11 mouse cellular contexts compared by ENCODE assay signal in genomic region chr2:124554751-124555415, GRCm38 (mm10).
DNase-seq lines count a peak whose midpoint lies in the region; ATAC-seq and TF ChIP-seq lines count a peak whose summit lies in the region.
"Had no signal": no experiment of that assay in that cellular context is flagged by ENCODE, and none has a peak within 500 bp of the region (broad histone marks: within the 10 kb centered on the region; RNA-seq: fewer than 3 reads in every experiment).

No protein-coding gene starts in this region.

- H3K4me1 ChIP-seq in hindbrain, postnatal 0 days (ENCODE audit: insufficient read depth, low read length), result no peaks in the 10 kb centered on the region
- H3K4me1 ChIP-seq in hindbrain, embryonic 11.5 days (replicated peaks; ENCODE audit: control insufficient read depth, insufficient read depth, low read length), result no peaks in the 10 kb centered on the region
- H3K4me1 ChIP-seq in heart, adult 2 months (ENCODE audit: control insufficient read depth, insufficient read depth, low read length), result peaks cover 10% of the 10 kb centered on the region
- H3K4me1 ChIP-seq in lung, embryonic 16.5 days (replicated peaks; ENCODE audit: control insufficient read depth, insufficient read depth, low read length), result peaks cover 11% of the 10 kb centered on the region
- no peaks in the 10 kb centered on the region for H3K4me1 ChIP-seq in forebrain, embryonic 15.5 days
- H3K4me1 ChIP-seq: embryonic facial prominence, embryonic 12.5 days; limb, embryonic 13.5 days; neural tube, embryonic 12.5 days had no signal

- no peaks in the 10 kb centered on the region for H3K36me3 ChIP-seq in hindbrain, postnatal 0 days (ENCODE audit: insufficient read depth, low read length)
- no peaks in the 10 kb centered on the region for H3K36me3 ChIP-seq in hindbrain, embryonic 11.5 days (ENCODE audit: control insufficient read depth, insufficient read depth, low read length)
- no peaks in the 10 kb centered on the region; the same call in 1 of the 2 replicates for H3K36me3 ChIP-seq in heart, adult 2 months (ENCODE audit: control insufficient read depth, insufficient read depth, low read length)
- no peaks in the 10 kb centered on the region for H3K36me3 ChIP-seq in lung, embryonic 16.5 days (ENCODE audit: control insufficient read depth, insufficient read depth, low read length)
- H3K36me3 ChIP-seq in forebrain, embryonic 15.5 days, result no peaks in the 10 kb centered on the region
- H3K36me3 ChIP-seq: embryonic facial prominence, embryonic 12.5 days; limb, embryonic 13.5 days; neural tube, embryonic 12.5 days had no signal

- no peak overlapping the region for H3K9ac ChIP-seq in hindbrain, postnatal 0 days (replicated peaks; ENCODE audit: low read length)
- no peak overlapping the region for H3K9ac ChIP-seq in hindbrain, embryonic 11.5 days (ENCODE audit: low read depth, low read length)
- H3K9ac ChIP-seq in heart, adult 2 months (ENCODE audit: low read depth, low read length), result no peak overlapping the region
- H3K9ac ChIP-seq in lung, embryonic 16.5 days (ENCODE audit: low read length), result no peak overlapping the region
- H3K9ac ChIP-seq in forebrain, embryonic 15.5 days (replicated peaks), result no peak overlapping the region
- H3K9ac ChIP-seq: embryonic facial prominence, embryonic 12.5 days; limb, embryonic 13.5 days; neural tube, embryonic 12.5 days had no signal

- intact Hi-C loops in heart, adult 2 months (cut with DNase I), result loop anchor here (1.0 to 10.0 kb wide), 3 partner anchors 54 to 370 kb away; no protein-coding TSS in a partner anchor

- no peak for TF ChIP-seq POLR2A in heart, adult 2 months (IDR thresholded peaks at IDR 0.05; ENCODE audit: insufficient read depth, low read depth, low read length)

- ATAC-seq in hindbrain, postnatal 0 days, result no peak
- ATAC-seq in hindbrain, embryonic 11.5 days (ENCODE audit: low FRiP score), result no peak
- ATAC-seq in lung, embryonic 16.5 days (ENCODE audit: low read depth), result peak; percentile 77
- ATAC-seq in forebrain, embryonic 15.5 days (replicated peaks), result no peak

- H3K9me3 ChIP-seq in hindbrain, postnatal 0 days (ENCODE audit: low read length), result no peaks in the 10 kb centered on the region
- H3K9me3 ChIP-seq in hindbrain, embryonic 11.5 days (ENCODE audit: control insufficient read depth, low read length), result no peaks in the 10 kb centered on the region
- H3K9me3 ChIP-seq in lung, embryonic 16.5 days (ENCODE audit: control insufficient read depth, low read length), result no peaks in the 10 kb centered on the region
- no peaks in the 10 kb centered on the region for H3K9me3 ChIP-seq in forebrain, embryonic 15.5 days
- H3K9me3 ChIP-seq: embryonic facial prominence, embryonic 12.5 days; limb, embryonic 13.5 days; neural tube, embryonic 12.5 days had no signal

- no peak for DNase-seq in hindbrain, postnatal 0 days (ENCODE audit: low spot score)
- DNase-seq in hindbrain, embryonic 11.5 days (ENCODE audit: low spot score), result no peak
- peak in 1 of 2 experiments; percentile 48 for DNase-seq in heart, adult 2 months
- peak; percentile 48 for DNase-seq in kidney, adult 11 months
- DNase-seq in cerebellum, postnatal 10 days, result no peak
- no peak for DNase-seq in layer of hippocampus, adult 8-10 months (ENCODE audit: low spot score in 2 of 2)

- H3K27ac ChIP-seq in hindbrain, postnatal 0 days, result peak overlapping the region; percentile 0; the same call in 1 of the 2 replicates
- H3K27ac ChIP-seq in hindbrain, embryonic 11.5 days (ENCODE audit: low read depth, low read length), result no peak overlapping the region
- H3K27ac ChIP-seq in heart, adult 2 months, result peak overlapping the region; percentile 70
- H3K27ac ChIP-seq in lung, embryonic 16.5 days (ENCODE audit: low read length), result peak overlapping the region; percentile 74
- H3K27ac ChIP-seq in forebrain, embryonic 15.5 days (replicated peaks), result no peak overlapping the region
- H3K27ac ChIP-seq: embryonic facial prominence, embryonic 12.5 days; limb, embryonic 13.5 days; neural tube, embryonic 12.5 days had no signal

- no peak for TF ChIP-seq CTCF in hindbrain, postnatal 0 days (IDR thresholded peaks at IDR 0.05; ENCODE audit: low read depth)
- TF ChIP-seq CTCF in heart, adult 2 months (IDR thresholded peaks at IDR 0.05), result no peak

- no peaks in the 10 kb centered on the region for H3K27me3 ChIP-seq in hindbrain, postnatal 0 days (ENCODE audit: insufficient read depth, low read length)
- no peaks in the 10 kb centered on the region for H3K27me3 ChIP-seq in hindbrain, embryonic 11.5 days (ENCODE audit: control insufficient read depth, insufficient read depth, low read length)
- no peaks in the 10 kb centered on the region for H3K27me3 ChIP-seq in heart, adult 2 months (ENCODE audit: control insufficient read depth, insufficient read depth, low read length)
- H3K27me3 ChIP-seq in lung, embryonic 16.5 days (ENCODE audit: control insufficient read depth, insufficient read depth, low read depth, low read length), result no peaks in the 10 kb centered on the region
- no peaks in the 10 kb centered on the region for H3K27me3 ChIP-seq in forebrain, embryonic 15.5 days
- H3K27me3 ChIP-seq: embryonic facial prominence, embryonic 12.5 days; limb, embryonic 13.5 days; neural tube, embryonic 12.5 days had no signal

- WGBS in hindbrain, postnatal 0 days, result 44% methylated on average over 1 of the region's 1 CpGs
- WGBS in hindbrain, embryonic 11.5 days, result 83% methylated on average over 1 of the region's 1 CpGs
- WGBS in heart, adult 2 months, result 27% methylated on average over 1 of the region's 1 CpGs
- WGBS in lung, embryonic 16.5 days, result 47% methylated on average over 1 of the region's 1 CpGs
- WGBS in forebrain, embryonic 15.5 days, result 96% methylated on average over 1 of the region's 1 CpGs

- 0 out of 2 replicates have a peak, but pooled peaks have one; percentile 20 for TF ChIP-seq EP300 in heart, adult 2 months (IDR thresholded peaks at IDR 0.05; ENCODE audit: insufficient read depth, low read depth, low read length)

- H3K4me2 ChIP-seq in hindbrain, postnatal 0 days (ENCODE audit: low read depth, low read length), result no peak overlapping the region
- H3K4me2 ChIP-seq in hindbrain, embryonic 11.5 days (replicated peaks; ENCODE audit: low read depth, low read length), result no peak overlapping the region
- no peak overlapping the region for H3K4me2 ChIP-seq in lung, embryonic 16.5 days (ENCODE audit: low read depth, low read length)
- no peak overlapping the region for H3K4me2 ChIP-seq in forebrain, embryonic 15.5 days (replicated peaks)
- H3K4me2 ChIP-seq: embryonic facial prominence, embryonic 12.5 days; limb, embryonic 13.5 days; neural tube, embryonic 12.5 days had no signal

- no peaks in the 10 kb centered on the region for H3K79me2 ChIP-seq in heart, adult 2 months (replicated peaks; ENCODE audit: control insufficient read depth, insufficient read depth, low read length)

- no peak overlapping the region for H3K4me3 ChIP-seq in hindbrain, postnatal 0 days (ENCODE audit: low read length)
- H3K4me3 ChIP-seq in hindbrain, embryonic 11.5 days (ENCODE audit: low read depth, low read length), result no peak overlapping the region
- H3K4me3 ChIP-seq in heart, adult 2 months, result no peak overlapping the region
- H3K4me3 ChIP-seq in lung, embryonic 16.5 days (ENCODE audit: low read length), result no peak overlapping the region
- H3K4me3 ChIP-seq in forebrain, embryonic 15.5 days, result no peak overlapping the region
- H3K4me3 ChIP-seq: embryonic facial prominence, embryonic 12.5 days; limb, embryonic 13.5 days; neural tube, embryonic 12.5 days had no signal

Comparison
In these comparisons a context has a peak if more than half of its experiments do, and no peak if none do; other contexts are left out.
1. H3K27ac ChIP-seq: peak in hindbrain, postnatal 0 days (single experiment), heart, adult 2 months (single experiment) and lung, embryonic 16.5 days (single experiment); none in hindbrain, embryonic 11.5 days (single experiment) and forebrain, embryonic 15.5 days (single experiment).